Mouse (Mus musculus) right cerebral cortex, postnatal 4 days (tissue): ENCODE data around the gene Pate2.
"Not testable (repeated sequence)": the region's sequence is repeated elsewhere in the genome, so short reads cannot be mapped to it uniquely, and the experiment has no call there.

ENCODE experiments used
- DNase-seq: peaks from one replicate; pipeline ENCODE4 v3.0.0-alpha.2; 2022

Pate2 gene

DNA sequence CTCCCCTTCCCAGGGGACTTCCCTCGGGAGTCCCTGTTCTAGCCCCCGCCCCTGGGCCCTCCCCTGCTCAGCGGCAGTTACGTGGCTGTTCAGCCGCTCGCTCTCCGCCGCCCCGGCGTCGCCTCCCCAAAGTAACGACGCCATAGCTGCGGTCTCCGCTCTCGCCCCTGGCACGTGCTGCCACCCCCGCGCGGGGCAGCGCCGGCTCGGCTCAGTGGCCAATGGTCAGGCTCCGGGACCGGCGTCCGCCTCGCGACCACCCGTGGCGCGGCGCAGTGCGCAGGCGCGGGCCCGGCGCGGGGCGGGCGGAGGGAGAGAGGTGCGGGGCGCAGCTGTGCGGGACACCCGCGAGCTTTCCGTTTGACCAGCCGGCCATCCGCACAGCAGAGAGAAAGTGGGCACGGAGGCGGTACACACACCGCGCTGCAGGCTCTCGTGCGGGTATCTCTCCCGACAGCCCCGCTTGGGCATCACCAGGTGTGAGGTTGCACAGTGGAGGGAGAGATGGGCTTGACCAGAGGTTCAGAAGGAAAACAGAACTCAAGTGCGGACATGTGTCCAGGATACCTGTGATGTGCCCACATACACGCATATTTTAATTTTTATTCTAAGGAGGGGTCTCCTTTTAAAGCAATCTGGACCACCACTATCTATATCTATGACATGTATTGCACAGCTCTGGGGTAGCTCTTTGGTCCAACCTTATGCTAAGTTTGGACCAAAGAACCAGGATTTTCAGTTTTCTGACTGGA, 11.7 kb upstream of the Pate2 start, which contains the start of the genes Ddx25 and Pus3:
Ddx25 (minus strand) TSS at position 272 of the 752 bp plus-strand sequence.
Pus3 (plus strand) TSS at position 339 of the 752 bp plus-strand sequence.
- peak; percentile 77 for DNase-seq

DNA sequence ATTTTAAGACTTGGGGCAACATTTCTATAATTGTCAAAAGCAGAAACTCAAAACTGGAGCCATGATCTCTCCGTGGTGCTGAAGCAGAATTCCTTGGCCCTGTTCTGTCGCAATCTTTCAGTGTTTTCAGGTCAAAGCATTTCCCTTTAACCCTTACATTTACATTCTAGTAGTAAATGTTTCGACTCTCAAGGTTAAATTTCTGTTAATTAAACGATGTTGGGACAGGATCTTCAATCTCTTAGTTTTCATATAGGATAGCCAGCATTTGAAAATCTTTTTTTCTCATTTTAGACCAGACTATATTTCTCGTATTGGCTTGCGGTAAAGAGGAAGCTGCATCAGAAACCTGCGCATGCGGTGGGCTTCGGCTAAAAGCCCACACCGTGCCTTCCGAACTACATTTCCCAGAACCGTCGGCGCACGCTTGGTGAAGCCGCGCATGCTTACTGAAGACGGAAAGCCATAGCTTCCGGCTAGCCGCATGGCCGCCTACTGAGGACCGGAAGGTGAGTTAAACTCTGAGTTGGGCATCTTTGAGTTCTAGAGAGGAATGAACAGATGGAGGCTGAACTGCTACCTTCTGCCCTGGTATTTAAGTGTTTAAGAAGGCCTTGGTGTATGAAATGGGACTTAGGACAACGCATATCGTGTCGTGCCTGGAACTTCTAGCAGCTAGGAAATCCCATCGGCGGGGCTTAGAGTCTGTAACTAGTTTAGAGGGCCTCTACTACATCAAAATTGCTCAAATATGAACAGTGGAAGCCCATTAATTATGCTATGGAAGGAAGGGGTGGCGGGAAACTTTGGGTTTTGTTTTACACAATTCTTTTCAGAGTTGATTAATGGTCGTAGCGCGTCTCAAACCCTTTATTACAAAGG, 10.8 kb upstream of the Pate2 start:
- DNase-seq = peak; percentile 83

DNA sequence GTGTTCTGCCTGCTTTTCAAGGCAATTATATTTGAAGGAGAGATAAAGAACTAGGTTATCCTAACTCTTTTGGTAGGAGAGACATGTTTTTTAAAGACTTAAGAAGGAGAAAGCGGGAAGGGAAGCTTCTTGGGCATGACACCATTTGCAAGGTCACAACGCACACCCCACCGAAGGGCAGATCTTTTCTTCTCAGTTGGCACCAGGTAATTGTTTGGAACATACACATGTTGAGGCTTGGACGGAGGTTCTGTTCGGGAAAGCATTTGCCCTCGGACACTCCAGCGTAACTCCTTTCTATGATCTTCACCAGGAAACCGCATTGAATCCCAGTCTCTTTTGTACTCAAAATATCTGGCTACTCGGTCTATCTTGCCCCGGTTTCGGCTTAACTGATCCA, 9.0 kb upstream of the Pate2 start:
- no peak for DNase-seq

DNA sequence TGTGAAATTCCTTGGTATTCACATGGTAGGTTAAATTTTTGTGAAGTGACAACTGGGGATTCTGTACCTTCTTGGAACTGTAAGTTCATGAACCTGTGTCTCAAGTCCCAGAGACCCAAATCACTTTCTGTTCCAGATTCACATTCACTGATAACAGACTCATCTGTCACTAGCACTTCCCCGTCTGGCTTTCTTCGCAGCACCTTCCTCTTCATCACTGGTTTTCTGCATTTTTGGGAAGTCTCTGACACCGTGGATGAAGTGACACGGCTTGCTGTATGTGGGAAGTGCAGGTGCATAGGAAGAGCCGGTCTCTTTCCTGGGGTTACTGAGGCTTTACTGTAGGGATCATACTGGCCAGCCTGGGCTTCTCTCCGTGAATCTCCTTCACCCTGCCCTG, 8.5 kb upstream of the Pate2 start:
- no peak for DNase-seq

DNA sequence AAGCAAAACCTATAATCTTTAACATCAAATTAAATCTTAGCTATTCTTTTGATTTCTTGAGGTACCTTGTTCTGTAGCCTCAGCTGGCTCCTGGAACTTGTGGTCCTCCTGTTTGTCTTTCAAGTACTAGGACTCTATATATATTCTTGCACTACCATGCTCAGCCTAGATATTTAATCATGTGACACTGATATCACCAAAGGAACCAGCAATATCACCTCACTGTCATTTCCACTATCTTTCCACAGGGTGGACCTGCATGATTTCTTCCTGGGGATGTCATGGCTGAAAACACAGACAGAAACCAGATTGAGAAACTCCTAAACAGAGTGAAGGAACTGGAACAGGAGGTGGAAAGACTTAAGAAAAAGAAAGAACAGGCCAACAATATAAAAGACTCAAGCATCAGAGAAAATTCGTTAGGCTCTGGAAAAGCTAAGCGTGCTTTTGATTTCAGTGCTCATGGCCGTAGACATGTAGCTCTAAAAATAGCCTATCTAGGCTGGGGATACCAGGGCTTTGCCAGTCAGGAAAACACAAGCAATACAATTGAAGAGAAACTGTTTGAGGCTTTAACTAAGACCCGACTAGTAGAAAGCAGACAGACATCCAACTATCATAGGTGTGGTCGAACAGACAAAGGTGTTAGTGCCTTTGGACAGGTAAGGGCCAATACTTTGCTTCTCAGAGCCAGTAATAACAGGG, 5.4 kb upstream of the Pate2 start:
- no peak for DNase-seq

DNA sequence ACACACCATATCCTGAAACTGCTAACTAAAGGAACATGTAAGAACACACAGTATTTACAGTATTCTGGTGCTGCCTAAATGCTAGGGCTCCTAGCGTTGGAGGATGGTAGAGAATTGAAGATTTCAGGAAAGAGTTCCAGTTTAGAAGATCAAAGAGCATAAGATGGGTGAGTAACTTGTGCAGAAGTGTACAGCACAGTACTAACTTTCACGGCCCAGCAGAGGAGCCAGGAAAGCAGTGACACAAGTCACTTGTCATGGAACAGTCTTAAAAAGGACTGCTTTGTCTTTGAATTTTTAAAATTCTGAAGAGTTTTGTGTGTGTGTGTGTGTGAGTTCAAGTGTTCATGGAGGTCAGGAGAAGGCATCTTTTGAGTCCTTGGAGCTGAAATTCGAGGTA, 2.1 kb upstream of the Pate2 start:
- DNase-seq = no peak

DNA sequence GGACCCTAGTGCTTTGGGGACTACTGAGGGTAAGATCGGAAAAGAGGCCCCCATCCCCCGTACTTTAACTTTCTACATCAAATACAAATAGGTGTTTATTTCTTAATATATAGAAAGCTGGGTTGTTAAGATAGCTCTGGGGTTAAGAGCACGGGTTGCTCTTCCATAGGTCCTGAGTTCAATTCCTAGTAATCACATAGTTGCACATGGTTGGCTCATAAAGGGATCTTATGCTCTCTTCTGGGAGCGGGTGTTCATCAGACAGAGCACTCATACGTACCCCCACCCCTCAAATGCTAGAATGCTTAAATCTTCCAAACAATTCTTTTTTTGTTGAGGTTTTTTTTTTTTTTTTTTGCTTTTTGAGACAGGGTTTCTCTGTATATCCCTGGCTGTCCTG, 579 bp downstream of the Pate2 start:
- no peak for DNase-seq

DNA sequence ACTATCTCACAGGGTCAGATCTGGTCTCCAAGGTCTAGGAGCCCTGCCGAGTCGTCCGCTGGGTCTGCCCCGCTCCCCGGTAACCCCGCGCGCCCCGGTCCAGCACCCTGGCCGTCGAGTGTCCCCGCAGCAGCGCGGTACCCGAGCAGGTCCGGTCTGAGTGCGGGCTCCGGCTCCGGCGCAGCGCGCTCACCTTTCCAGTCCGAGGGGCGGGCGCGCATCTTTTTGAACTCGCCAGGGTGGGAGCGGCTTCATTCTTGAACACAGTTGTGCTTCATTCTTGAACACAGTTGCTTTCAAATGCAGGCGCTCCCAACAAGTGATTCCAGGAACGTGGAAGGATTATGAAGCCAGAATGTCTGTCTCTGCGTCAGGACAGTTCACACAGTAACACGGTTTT, 4.3 kb downstream of the Pate2 start:
- DNase-seq = no peak

DNA sequence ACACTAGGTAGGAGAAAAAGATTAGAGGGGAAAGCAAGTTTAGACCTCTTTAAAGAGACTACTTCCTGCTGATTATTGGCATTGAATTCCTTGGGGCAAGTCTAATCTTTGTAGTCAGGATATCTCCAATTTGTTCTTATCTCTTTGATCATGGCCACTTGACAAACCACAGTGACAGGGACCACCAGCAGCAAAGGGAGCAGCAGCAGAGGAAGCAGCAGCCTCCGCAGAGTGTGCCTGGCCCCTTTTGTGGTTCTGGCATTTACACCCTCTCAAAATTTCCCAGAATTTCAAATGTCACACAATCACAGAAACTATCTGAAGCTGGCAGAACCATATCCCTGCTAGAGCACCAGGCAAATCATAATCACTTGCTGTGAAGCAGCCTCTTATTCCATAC, 17.6 kb downstream of the Pate2 start:
- no peak for DNase-seq

DNA sequence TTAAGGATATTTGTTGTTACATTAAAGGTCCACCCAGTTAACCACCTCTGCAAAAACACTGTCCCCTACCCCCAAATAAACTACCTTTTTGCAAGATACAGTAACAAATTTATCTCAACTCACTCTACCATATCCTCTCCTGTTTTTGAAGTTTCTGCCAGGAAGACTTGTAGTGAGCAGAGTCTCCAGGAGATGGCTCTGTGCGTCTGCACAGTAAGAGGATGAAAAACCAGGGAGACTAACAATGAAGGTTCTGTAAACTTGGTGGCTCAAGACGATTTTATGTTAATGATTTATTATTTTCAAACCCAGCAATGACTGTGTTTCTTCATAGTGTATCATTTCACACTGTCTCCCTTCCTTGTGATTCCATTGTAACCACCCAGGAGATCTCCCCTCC, 22.8 kb downstream of the Pate2 start:
- peak; percentile 50 for DNase-seq

DNA sequence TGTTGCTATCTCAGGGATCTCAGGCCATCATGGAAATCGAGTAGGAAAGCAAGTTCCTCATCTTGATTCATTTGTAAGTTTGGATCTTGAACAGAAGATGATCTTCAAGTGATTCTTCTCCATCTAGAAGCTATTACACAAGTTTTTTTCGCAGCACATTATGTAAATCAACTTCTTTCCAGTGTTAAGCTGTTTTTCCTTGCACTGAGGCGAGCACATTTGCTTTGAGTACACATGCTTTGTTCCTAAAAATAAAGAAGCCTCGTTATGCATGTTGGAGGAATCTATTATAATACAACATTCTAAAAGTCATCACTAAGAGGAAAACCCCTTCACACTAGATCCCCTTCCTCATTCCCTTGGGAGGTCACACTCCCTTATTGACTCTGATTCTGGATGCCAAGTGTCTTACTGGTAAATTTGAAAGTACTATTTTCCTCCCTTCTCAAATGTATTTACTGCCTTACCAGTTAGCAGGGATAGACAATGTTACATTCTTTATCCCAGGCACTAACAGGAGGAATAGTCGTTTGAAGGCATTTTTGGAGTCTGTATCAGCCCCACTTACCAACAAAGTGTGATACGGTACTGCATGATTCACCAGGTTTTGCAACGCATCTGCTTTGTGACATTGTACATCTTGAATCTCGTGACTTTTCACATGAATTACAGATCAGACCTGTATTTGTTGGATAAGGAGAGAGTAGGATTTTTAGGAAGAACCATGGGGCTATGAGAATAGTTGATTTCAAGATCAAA, 37.7 kb downstream of the Pate2 start:
- no peak for DNase-seq

DNA sequence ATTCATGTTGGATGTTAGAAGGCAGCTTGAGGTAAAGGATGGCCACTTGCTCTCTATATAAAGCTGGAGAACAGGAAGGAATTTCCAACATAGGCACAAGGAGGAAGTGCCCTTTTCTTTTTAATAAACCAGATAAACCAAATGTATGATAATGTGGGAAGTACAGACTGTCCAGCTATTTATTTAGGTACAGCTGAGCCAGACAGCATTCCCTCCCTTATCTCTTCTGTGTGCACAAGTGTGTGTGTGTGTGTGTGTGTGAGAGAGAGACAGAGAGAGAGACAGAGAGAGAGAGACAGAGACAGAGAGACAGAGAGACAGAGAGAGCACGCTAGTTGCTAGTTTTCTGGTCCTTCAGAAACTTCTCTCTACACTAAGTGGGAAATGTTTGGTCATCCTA, 41.8 kb downstream of the Pate2 start, which contains the start of gene Pate4:
Pate4 (minus strand) TSS at position 101 of the 400 bp plus-strand sequence.
- no peak for DNase-seq

DNA sequence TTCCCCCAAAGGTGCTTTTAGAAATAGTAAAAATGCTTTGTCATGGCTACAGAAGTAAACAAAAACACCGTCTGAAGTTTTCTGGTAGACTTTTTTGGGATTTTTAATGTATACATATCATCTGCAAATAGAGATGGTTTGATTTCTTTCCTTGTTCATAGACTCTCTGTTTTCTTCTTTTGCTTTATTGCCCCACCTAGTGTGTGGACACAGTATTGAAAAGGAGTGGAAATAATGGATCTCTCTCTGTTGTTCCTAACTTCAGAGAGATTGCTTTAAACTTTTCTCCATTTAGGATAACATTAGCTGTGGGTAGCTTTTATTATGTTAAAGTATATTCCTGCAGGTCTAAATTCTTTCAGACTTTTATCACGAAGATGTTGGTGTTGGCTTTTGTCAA, 43.9 kb downstream of the Pate2 start:
- DNase-seq = no peak

DNA sequence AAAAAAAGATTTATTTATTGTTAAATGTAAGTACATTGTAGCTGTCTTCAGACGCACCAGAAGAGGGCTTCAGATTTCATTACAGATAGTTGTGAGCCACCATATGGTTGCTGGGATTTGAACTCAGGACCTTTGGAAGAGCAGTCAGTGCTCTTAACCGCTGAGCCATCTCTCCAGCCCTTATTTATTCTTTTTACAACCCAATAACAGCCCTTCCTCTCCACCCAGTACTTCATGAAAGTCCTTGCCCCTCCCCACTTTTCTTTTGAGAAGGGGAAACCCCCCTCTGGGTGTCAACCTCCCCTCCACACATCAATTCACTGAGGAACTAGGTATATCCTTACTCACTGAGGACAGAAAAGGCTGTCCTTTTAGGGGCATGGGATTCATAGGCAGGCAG, 46.7 kb downstream of the Pate2 start:
- DNase-seq = not testable (repeated sequence)

DNA sequence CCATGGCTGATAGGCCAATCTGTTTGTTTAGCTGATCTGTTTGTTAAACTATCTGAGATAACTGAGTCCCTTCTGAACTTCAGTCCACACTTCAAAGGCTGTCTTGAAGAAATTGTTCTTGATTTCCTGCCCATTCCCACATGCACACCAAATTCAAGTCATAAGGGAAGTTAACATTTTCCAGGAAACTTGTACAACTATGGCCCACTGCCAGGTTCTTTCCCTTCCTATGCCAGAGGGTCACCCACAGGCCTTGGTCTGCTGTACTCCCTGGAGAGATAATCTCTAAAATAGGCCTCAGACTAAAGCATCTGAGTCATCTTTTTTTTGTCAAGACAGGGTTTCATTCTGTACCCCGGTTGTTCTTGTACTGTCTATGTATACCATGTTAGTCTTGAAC, 62.9 kb downstream of the Pate2 start:
- no peak for DNase-seq

DNA sequence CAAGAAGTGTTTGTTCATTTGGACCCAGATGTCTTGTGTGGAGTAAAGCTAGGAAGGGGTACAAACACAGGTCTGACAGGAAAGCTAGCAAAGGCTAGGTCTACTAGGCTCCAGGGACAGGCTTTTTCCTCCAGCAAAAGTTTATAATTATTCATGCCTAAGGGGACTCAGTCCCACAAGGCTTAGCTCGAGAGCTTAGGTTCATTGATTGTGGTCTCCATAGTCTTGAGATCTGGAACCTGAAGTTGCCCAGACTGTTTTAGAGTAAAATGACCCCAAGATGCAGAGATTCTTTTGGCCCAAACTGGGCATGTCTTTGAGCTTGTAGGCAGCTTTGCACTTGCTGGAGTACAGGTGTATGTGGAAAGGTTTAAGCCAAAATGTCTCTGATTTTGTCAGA, 78.0 kb downstream of the Pate2 start, which contains the start of gene Pate3:
Pate3 (minus strand) TSS at position 101 of the 400 bp plus-strand sequence.
- no peak for DNase-seq

DNA sequence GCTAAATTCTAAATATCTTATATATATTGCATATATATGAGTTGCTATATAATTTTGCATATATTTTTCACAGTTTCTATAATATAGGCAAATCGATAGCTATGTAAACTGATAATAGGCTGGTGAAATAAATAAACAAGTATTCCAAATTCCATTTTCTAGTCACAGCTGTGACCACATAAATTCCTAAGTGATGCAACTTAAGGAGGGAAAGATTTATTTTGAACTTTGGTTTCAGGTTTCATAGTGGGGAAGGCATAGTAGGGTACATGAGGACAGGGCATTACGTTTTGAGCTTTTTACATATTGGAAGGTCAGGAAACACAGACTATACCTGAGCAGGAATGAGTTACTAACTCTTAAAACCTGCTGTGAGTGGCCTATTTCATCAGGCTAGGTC, 103.5 kb downstream of the Pate2 start:
- DNase-seq = no peak

DNA sequence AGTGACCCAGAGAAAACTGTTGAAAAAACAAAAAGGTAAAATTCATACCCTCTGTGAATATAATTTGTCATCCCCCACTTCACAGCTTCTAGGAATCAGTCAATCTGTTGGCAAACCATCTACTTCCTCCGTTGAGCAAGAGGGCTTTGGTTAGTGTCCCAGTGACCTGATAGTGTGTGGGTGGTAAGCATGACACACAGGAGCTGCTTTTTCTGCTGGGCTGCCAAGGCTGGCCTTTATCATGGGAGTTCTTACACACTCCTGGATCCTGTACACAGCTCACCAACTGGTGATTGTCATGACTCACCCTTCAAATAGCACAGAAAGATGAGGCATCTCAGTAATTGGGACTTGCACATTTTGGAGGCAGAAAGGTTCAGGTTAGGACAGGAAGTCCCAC, 116.9 kb downstream of the Pate2 start, which contains the start of gene Pate1:
Pate1 (minus strand) TSS at position 378 of the 400 bp plus-strand sequence.
- DNase-seq = no peak

DNA sequence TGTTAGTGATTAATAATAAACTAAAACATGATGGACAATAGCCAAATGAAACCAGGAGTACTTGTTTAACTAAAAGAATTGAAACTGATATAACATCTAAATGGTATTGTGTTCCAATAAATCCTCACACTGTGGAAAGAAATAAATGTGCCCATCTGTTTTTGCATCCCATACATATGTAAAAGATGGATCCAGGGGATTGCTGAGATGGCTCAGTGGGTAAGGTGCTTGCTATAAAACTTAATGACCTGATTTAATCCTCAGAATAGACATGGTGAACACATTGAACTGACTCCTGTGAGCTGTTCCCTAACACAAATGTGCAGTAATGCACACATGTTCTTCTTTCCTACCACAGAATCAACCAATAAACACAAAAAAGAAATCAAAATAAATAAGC, 121.8 kb downstream of the Pate2 start:
- no peak for DNase-seq

DNA sequence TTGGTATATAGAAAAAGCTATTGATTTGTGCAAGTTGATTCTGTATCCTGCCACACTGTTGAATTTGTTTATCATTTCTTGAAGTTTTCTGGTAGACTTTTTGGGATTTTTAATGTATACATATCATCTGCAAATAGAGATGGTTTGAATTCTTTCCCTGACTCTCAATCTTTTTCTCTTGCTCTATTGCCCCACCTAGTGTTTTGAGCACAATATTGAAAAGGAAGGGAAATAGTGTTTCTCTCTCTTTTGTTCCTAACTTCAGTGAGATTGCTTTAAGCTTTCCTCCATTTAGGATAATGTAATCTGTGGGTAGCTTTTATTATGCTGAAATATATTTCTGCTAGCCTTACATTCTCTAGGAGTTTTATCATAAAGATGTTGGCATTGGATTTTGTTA, 137.2 kb downstream of the Pate2 start:
- no peak for DNase-seq
